Mouse (Mus musculus) frontal cortex, postnatal 10 days (tissue): ENCODE results near the gene Gm8764.
"Not testable (repeated sequence)": the region's sequence is repeated elsewhere in the genome, so short reads cannot be mapped to it uniquely, and the experiment has no call there.

Experiments used
- DNase-seq, 2 experiments: peaks; one replicate each; pipeline ENCODE4 v3.0.0; 2022; ENCODE audit warnings: low spot score in 2 of 2, mixed read lengths in 1 of 2

Gm8764 gene

GRCm38 (mm10) chr10:104159706-104160105, at the start of gene Gm8764:
Gene Gm8764 (plus strand): TSS chr10:104160006.
- DNase-seq, result not testable (repeated sequence)

- DNase-seq, result no peak
These were observed 49.8 kb upstream of the Gm8764 start for GRCm38 (mm10) chr10:104110044-104110443.

GRCm38 (mm10) chr10:104118312-104118711, 41.5 kb upstream of the Gm8764 start:
- DNase-seq, result no peak

GRCm38 (mm10) chr10:104142687-104143086, 17.1 kb upstream of the Gm8764 start, which contains the start of gene Gm21293:
Gene Gm21293 (plus strand): TSS chr10:104142987.
- not testable (repeated sequence) for DNase-seq

- not testable (repeated sequence) for DNase-seq
These were observed 8.6 kb upstream of the Gm8764 start, which contains the start of gene Gm6763 for GRCm38 (mm10) chr10:104151197-104151596. Gene Gm6763 (plus strand): TSS chr10:104151497.

- DNase-seq, result not testable (repeated sequence)
These were observed 8.4 kb downstream of the Gm8764 start, which contains the start of gene Gm21304 for GRCm38 (mm10) chr10:104168215-104168614. Gene Gm21304 (plus strand): TSS chr10:104168515.

- DNase-seq, result not testable (repeated sequence)
These were observed 16.9 kb downstream of the Gm8764 start, which contains the start of gene Gm21312 for GRCm38 (mm10) chr10:104176724-104177123. Gene Gm21312 (plus strand): TSS chr10:104177024.

GRCm38 (mm10) chr10:104185233-104185632, 25.4 kb downstream of the Gm8764 start, which contains the start of gene Gm20765:
Gene Gm20765 (plus strand): TSS chr10:104185533.
- not testable (repeated sequence) for DNase-seq

GRCm38 (mm10) chr10:104193742-104194141, 33.9 kb downstream of the Gm8764 start, which contains the start of gene Gm4340:
Gene Gm4340 (plus strand): TSS chr10:104194042.
- not testable (repeated sequence) for DNase-seq

- DNase-seq, result no peak
These were observed 49.8 kb downstream of the Gm8764 start for GRCm38 (mm10) chr10:104209655-104210054.

GRCm38 (mm10) chr10:104210268-104210990, 50.6 kb downstream of the Gm8764 start:
- no peak for DNase-seq
